18 mouse cellular contexts compared by ENCODE assay signal in genomic region chr14:20298131-20298530, GRCm38 (mm10). TPM values are rescaled to one million over a fixed set of nuclear protein-coding genes. Genes with fewer than 3 reads are reported as not detected.
DNase-seq lines count a peak whose midpoint lies in the region; ATAC-seq and TF ChIP-seq lines count a peak whose summit lies in the region.
"Had no signal": no experiment of that assay in that cellular context is flagged by ENCODE, and none has a peak within 500 bp of the region (broad histone marks: within the 10 kb centered on the region; RNA-seq: fewer than 3 reads in every experiment).

No protein-coding gene starts in this region.

- H3K4me1 ChIP-seq in bone marrow macrophage, adult 2 months (ENCODE audit: control insufficient read depth, insufficient read depth, low read length) = peaks cover 29% of the 10 kb centered on the region
- peaks cover 7% of the 10 kb centered on the region for H3K4me1 ChIP-seq in midbrain, embryonic 14.5 days (ENCODE audit: control insufficient read depth, insufficient read depth, low read length)

- DNase-seq in adrenal gland, adult (ENCODE audit: inconsistent age in 2 of 2, low spot score in 1 of 2) = peak; percentile 41 to 87
- DNase-seq in adrenal gland, postnatal 25 days = no peak
- DNase-seq in layer of hippocampus, adult 2 months (ENCODE audit: low spot score in 2 of 2) = no peak
- no peak for DNase-seq in layer of hippocampus, adult 11-12 months (ENCODE audit: low spot score)
- no peak for DNase-seq in midbrain, embryonic 14.5 days
- DNase-seq in layer of hippocampus, postnatal 36 days = no peak
- DNase-seq: cerebellum, postnatal 25 days; forebrain, postnatal 0 days had no signal

- peak overlapping the region; percentile 46; the same call in 1 of the 2 replicates for H3K27ac ChIP-seq in layer of hippocampus, adult 2 months
- peak overlapping the region; percentile 54; the same call in 1 of the 2 replicates for H3K27ac ChIP-seq in bone marrow macrophage, adult 2 months (ENCODE audit: insufficient read depth, low read depth, low read length)
- H3K27ac ChIP-seq in midbrain, embryonic 14.5 days (replicated peaks; ENCODE audit: low read depth, low read length) = no peak overlapping the region
- H3K27ac ChIP-seq: embryonic facial prominence, embryonic 13.5 days; heart, embryonic 15.5 days; kidney, postnatal 0 days; left cerebral cortex, adult 2 months; limb, embryonic 15.5 days had no signal

- WGBS in midbrain, embryonic 14.5 days = 91% methylated on average over 3 of the region's 3 CpGs

- H3K9me3 ChIP-seq in midbrain, embryonic 14.5 days (ENCODE audit: control insufficient read depth, low read length) = no peaks in the 10 kb centered on the region
- H3K9me3 ChIP-seq: embryonic facial prominence, embryonic 13.5 days; heart, embryonic 15.5 days; limb, embryonic 15.5 days had no signal

- no peak overlapping the region for H3K4me3 ChIP-seq in layer of hippocampus, adult 2 months
- no peak overlapping the region for H3K4me3 ChIP-seq in bone marrow macrophage, adult 2 months (ENCODE audit: insufficient read depth, low read length)
- H3K4me3 ChIP-seq in midbrain, embryonic 14.5 days (replicated peaks; ENCODE audit: low read depth, low read length) = no peak overlapping the region
- H3K4me3 ChIP-seq: embryonic facial prominence, embryonic 13.5 days; heart, embryonic 15.5 days; left cerebral cortex, adult 2 months; limb, embryonic 15.5 days had no signal

- no peaks in the 10 kb centered on the region for H3K27me3 ChIP-seq in midbrain, embryonic 14.5 days (ENCODE audit: control insufficient read depth, insufficient read depth, low read length)
- H3K27me3 ChIP-seq: embryonic facial prominence, embryonic 13.5 days; heart, embryonic 15.5 days; limb, embryonic 15.5 days had no signal

- H3K9ac ChIP-seq in midbrain, embryonic 14.5 days (replicated peaks; ENCODE audit: low read length) = no peak overlapping the region
- H3K9ac ChIP-seq: embryonic facial prominence, embryonic 13.5 days; forebrain, postnatal 0 days; heart, embryonic 15.5 days; limb, embryonic 15.5 days had no signal

- H3K4me2 ChIP-seq in midbrain, embryonic 14.5 days (ENCODE audit: low read length) = no peak overlapping the region
- H3K4me2 ChIP-seq: embryonic facial prominence, embryonic 13.5 days; heart, embryonic 15.5 days; limb, embryonic 15.5 days had no signal

- TF ChIP-seq POLR2A in bone marrow macrophage, adult 2 months (IDR thresholded peaks at IDR 0.05; ENCODE audit: borderline replicate concordance, low read depth, low read length) = no peak

- H3K36me3 ChIP-seq in midbrain, embryonic 14.5 days (ENCODE audit: control insufficient read depth, insufficient read depth, low read length) = no peaks in the 10 kb centered on the region
- H3K36me3 ChIP-seq: embryonic facial prominence, embryonic 13.5 days; heart, embryonic 15.5 days; limb, embryonic 15.5 days had no signal

- ATAC-seq in megakaryocyte, adult 5-6 weeks (ENCODE audit: poor library complexity, severe bottlenecking) = peak; percentile 41; the same call in 1 of the 2 replicates
- no peak for ATAC-seq in midbrain, embryonic 14.5 days (ENCODE audit: low FRiP score, low TSS enrichment)
- ATAC-seq: forebrain, postnatal 0 days had no signal

- TF ChIP-seq CTCF in layer of hippocampus, adult 2 months (conservative IDR thresholded peaks at IDR 0.05) = no peak
- TF ChIP-seq CTCF in bone marrow macrophage, adult 2 months (IDR thresholded peaks at IDR 0.05; ENCODE audit: low read depth, low read length) = no peak

RNA-seq across cellular contexts. Expression of gene Nudt13, which starts 3.6 kb away (rescaled TPM):
- 41.4 and 59.6 TPM in 2 replicates for total RNA-seq in adrenal gland, postnatal 25 days (2021)
- 10 to 100 TPM; 22.6 to 27.6 TPM for total RNA-seq in layer of hippocampus, adult 2 months (2021)
- polyA plus RNA-seq in bone marrow macrophage, adult 2 months (2012; ENCODE audit: insufficient read depth, insufficient read length, missing spikeins) = 35.8 and 36.6 TPM in 2 replicates
- 9.5 and 14.1 TPM in 2 replicates for total RNA-seq in megakaryocyte, adult 5-6 weeks (2015)
- total RNA-seq in megakaryocyte, adult 5-6 weeks (2017) = 8.0 and 13.7 TPM in 2 replicates
- 10.2 and 10.7 TPM in 2 replicates for polyA plus RNA-seq in midbrain, embryonic 14.5 days (2014; fragmentation: Nextera tagmentation; extraction: Ambion mirVana)
- total RNA-seq in layer of hippocampus, postnatal 36 days (2021) = 10 to 100 TPM; 21.7 to 22.9 TPM

RNA-seq across cellular contexts. Expression of gene Kcnk16, which starts 29.1 kb away (rescaled TPM):
- not detected in 2 replicates for total RNA-seq in adrenal gland, postnatal 25 days (2021)
- total RNA-seq in layer of hippocampus, adult 2 months (2021) = not detected
- not detected in 2 replicates for polyA plus RNA-seq in bone marrow macrophage, adult 2 months (2012; ENCODE audit: insufficient read depth, insufficient read length, missing spikeins)
- not detected in 2 replicates for total RNA-seq in megakaryocyte, adult 5-6 weeks (2015)
- total RNA-seq in megakaryocyte, adult 5-6 weeks (2017) = not detected in 2 replicates
- polyA plus RNA-seq in midbrain, embryonic 14.5 days (2014; fragmentation: Nextera tagmentation; extraction: Ambion mirVana) = not detected in 2 replicates
- not detected for total RNA-seq in layer of hippocampus, postnatal 36 days (2021)
- total RNA-seq: forebrain, postnatal 0 days; left cerebral cortex, adult 2 months; megakaryocyte-erythroid progenitor cell, adult 5-6 weeks had no signal
- polyA plus RNA-seq: embryonic facial prominence, embryonic 13.5 days; forebrain, postnatal 0 days; kidney, postnatal 0 days; neural tube, embryonic 11.5 days; spleen, adult 2 months had no signal

RNA-seq across cellular contexts. Expression of gene Ecd, which starts 49.8 kb away (rescaled TPM):
- 40.3 TPM in 2 replicates for total RNA-seq in adrenal gland, postnatal 25 days (2021)
- total RNA-seq in layer of hippocampus, adult 2 months (2021) = 10 to 100 TPM; 31.7 to 37.2 TPM
- 25.0 and 29.4 TPM in 2 replicates for polyA plus RNA-seq in bone marrow macrophage, adult 2 months (2012; ENCODE audit: insufficient read depth, insufficient read length, missing spikeins)
- 22.5 and 24.4 TPM in 2 replicates for total RNA-seq in megakaryocyte, adult 5-6 weeks (2015)
- total RNA-seq in megakaryocyte, adult 5-6 weeks (2017) = 35.9 and 39.0 TPM in 2 replicates
- 43.7 and 55.1 TPM in 2 replicates for polyA plus RNA-seq in midbrain, embryonic 14.5 days (2014; fragmentation: Nextera tagmentation; extraction: Ambion mirVana)
- total RNA-seq in layer of hippocampus, postnatal 36 days (2021) = 10 to 100 TPM; 34.9 to 35.5 TPM

RNA-seq across cellular contexts. Expression of gene Fam149b, which starts 49.8 kb away (rescaled TPM):
- 40.0 and 44.5 TPM in 2 replicates for total RNA-seq in adrenal gland, postnatal 25 days (2021)
- 10 to 100 TPM; 46.6 to 52.8 TPM for total RNA-seq in layer of hippocampus, adult 2 months (2021)
- 21.4 and 30.6 TPM in 2 replicates for polyA plus RNA-seq in bone marrow macrophage, adult 2 months (2012; ENCODE audit: insufficient read depth, insufficient read length, missing spikeins)
- total RNA-seq in megakaryocyte, adult 5-6 weeks (2015) = 22.1 and 23.9 TPM in 2 replicates
- total RNA-seq in megakaryocyte, adult 5-6 weeks (2017) = 22.4 and 25.9 TPM in 2 replicates
- polyA plus RNA-seq in midbrain, embryonic 14.5 days (2014; fragmentation: Nextera tagmentation; extraction: Ambion mirVana) = 37.1 and 46.6 TPM in 2 replicates
- 10 to 100 TPM; 50.8 to 53.1 TPM for total RNA-seq in layer of hippocampus, postnatal 36 days (2021)

Comparison
In these comparisons a context has a peak if more than half of its experiments do, and no peak if none do; other contexts are left out.
1. DNase-seq: peak in adrenal gland, adult (2 of 2); none in adrenal gland, postnatal 25 days (single experiment), layer of hippocampus, adult 2 months (0 of 2), layer of hippocampus, adult 11-12 months (single experiment), midbrain, embryonic 14.5 days (single experiment) and layer of hippocampus, postnatal 36 days (0 of 2).